Mouse (Mus musculus): ENCODE measurements around the gene Aup1.

DNA sequence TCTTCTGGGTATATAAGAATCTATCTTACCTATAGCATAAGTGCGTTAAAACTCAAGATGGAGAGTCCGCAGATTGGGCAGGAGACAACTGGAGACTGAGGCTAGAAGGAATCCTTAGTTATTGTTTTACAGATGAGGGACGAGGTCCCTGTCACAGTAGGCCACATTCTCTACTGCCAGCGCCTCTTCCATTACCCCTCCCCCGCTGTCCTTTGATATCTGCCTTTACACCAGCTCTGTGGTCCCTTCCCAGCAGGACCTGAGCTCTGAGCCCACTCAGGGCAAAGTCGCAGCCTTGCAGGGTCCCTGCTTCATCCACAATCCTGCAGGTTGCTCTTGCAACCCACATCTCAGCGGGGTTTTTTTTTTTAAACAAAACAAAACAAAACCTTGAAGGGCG, 13.9 kb downstream of the Aup1 start:
- TF ChIP-seq GATA1 (IDR thresholded peaks at IDR 0.05; ENCODE audit: low read depth, low read length) (no peak), CTCF (IDR thresholded peaks at IDR 0.05 in 2 of 3, conservative IDR thresholded peaks at IDR 0.05 in 1 of 3; ENCODE audit: control insufficient read depth in 1 of 3, insufficient read depth in 1 of 3, low read depth in 2 of 3, low read length in 3 of 3, poor library complexity in 1 of 3, severe bottlenecking in 1 of 3) (no peak)
